Mouse (Mus musculus): ENCODE measurements around the gene Camk2b. TPM values are rescaled to one million over a fixed set of nuclear protein-coding genes. Genes with fewer than 3 reads are reported as not detected.

The Camk2b gene
- polyA plus RNA-seq, 1 experiment from 2014 or later = 2.0 TPM

- H3K36me3 ChIP-seq (replicated peaks; ENCODE audit: insufficient read depth, low read length) = no peaks in the 10 kb centered on the region
- H3K27ac ChIP-seq (ENCODE audit: low read depth) = no peak overlapping the region
- H3K9me3 ChIP-seq (ENCODE audit: low read length) = no peaks in the 10 kb centered on the region
- no peak overlapping the region for H3K4me3 ChIP-seq (ENCODE audit: low read depth, low read length)
- H3K4me1 ChIP-seq (ENCODE audit: insufficient read depth) = no peaks in the 10 kb centered on the region
- 87% methylated on average over 10 of the region's 10 CpGs for WGBS (ENCODE audit: insufficient replicate concordance)
- H3K9ac ChIP-seq (replicated peaks) = no peak overlapping the region
- no peak for ATAC-seq
- H3K27me3 ChIP-seq (ENCODE audit: insufficient read depth, low read length) = peaks cover 15% of the 10 kb centered on the region
- DNase-seq = no peak
- TF ChIP-seq EP300 (IDR thresholded peaks at IDR 0.05; ENCODE audit: low read depth) = no peak
- no peak for TF ChIP-seq CTCF (IDR thresholded peaks at IDR 0.05; ENCODE audit: low read depth)
- H3K4me2 ChIP-seq (ENCODE audit: low read depth, low read length) = no peak overlapping the region
Measured at GRCm38 (mm10) chr11:6059162-6059561, 7.0 kb downstream of the Camk2b start.

GRCm38 (mm10) chr11:6053386-6053785, 12.8 kb downstream of the Camk2b start:
- Histone ChIP-seq H3K4me2 (ENCODE audit: low read depth, low read length) (no peak overlapping the region), H3K9ac (replicated peaks) (no peak overlapping the region), H3K9me3 (ENCODE audit: low read length) (no peaks in the 10 kb centered on the region), H3K27ac (ENCODE audit: low read depth) (no peak overlapping the region), H3K36me3 (replicated peaks; ENCODE audit: insufficient read depth, low read length) (no peaks in the 10 kb centered on the region), H3K4me3 (ENCODE audit: low read depth, low read length) (no peak overlapping the region), H3K27me3 (ENCODE audit: insufficient read depth, low read length) (no peaks in the 10 kb centered on the region), H3K4me1 (ENCODE audit: insufficient read depth) (no peaks in the 10 kb centered on the region)
- no peak for DNase-seq
- ATAC-seq = no peak
- no peak for TF ChIP-seq EP300 (IDR thresholded peaks at IDR 0.05; ENCODE audit: low read depth)
- TF ChIP-seq CTCF (IDR thresholded peaks at IDR 0.05; ENCODE audit: low read depth) = no peak
- 79% methylated on average over 8 of the region's 8 CpGs for WGBS (ENCODE audit: insufficient replicate concordance)

DNA sequence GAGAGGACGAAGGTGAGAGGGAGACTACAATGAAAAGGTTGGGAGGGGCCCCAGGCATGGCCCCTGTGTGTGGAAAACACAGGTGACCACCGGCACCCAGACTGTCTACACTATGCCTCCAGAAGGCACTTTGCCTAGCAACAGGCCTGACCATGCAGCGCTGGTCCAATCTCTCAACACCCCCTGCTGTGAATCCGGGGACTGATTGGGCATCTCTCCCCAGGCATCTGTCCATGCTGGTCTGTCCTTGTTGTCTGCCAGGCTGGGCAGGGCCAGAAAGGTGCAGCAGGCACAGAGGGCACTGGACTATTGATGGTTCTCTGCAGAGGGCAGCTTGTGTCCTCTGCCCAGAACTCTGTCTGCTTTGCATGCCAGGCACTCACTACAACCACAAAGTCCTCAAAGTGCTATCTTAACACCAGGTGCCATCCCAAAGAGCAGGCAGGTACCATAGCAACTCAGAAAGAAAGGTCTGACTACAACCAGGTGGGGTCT, 16.0 kb downstream of the Camk2b start:
- Histone ChIP-seq H3K9ac (replicated peaks) (no peak overlapping the region), H3K36me3 (replicated peaks; ENCODE audit: insufficient read depth, low read length) (no peaks in the 10 kb centered on the region), H3K27me3 (ENCODE audit: insufficient read depth, low read length) (no peaks in the 10 kb centered on the region), H3K9me3 (ENCODE audit: low read length) (no peaks in the 10 kb centered on the region), H3K4me1 (ENCODE audit: insufficient read depth) (no peaks in the 10 kb centered on the region), H3K4me3 (ENCODE audit: low read depth, low read length) (no peak overlapping the region), H3K4me2 (ENCODE audit: low read depth, low read length) (no peak overlapping the region), H3K27ac (ENCODE audit: low read depth) (no peak overlapping the region)
- no peak for TF ChIP-seq CTCF (IDR thresholded peaks at IDR 0.05; ENCODE audit: low read depth)
- TF ChIP-seq EP300 (IDR thresholded peaks at IDR 0.05; ENCODE audit: low read depth) = no peak
- WGBS (ENCODE audit: insufficient replicate concordance) = 79% methylated on average over 4 of the region's 4 CpGs
- DNase-seq (no peak), ATAC-seq (no peak)

GRCm38 (mm10) chr11:6048208-6048607, 18.0 kb downstream of the Camk2b start:
- Histone ChIP-seq H3K4me3 (ENCODE audit: low read depth, low read length) (no peak overlapping the region), H3K4me1 (ENCODE audit: insufficient read depth) (0 out of 2 replicates have a peak, but pooled peaks cover 2% of the 10 kb centered on the region), H3K27me3 (ENCODE audit: insufficient read depth, low read length) (no peaks in the 10 kb centered on the region), H3K4me2 (ENCODE audit: low read depth, low read length) (no peak overlapping the region), H3K36me3 (replicated peaks; ENCODE audit: insufficient read depth, low read length) (no peaks in the 10 kb centered on the region), H3K9ac (replicated peaks) (no peak overlapping the region), H3K9me3 (ENCODE audit: low read length) (no peaks in the 10 kb centered on the region), H3K27ac (ENCODE audit: low read depth) (no peak overlapping the region)
- no peak for TF ChIP-seq CTCF (IDR thresholded peaks at IDR 0.05; ENCODE audit: low read depth)
- TF ChIP-seq EP300 (IDR thresholded peaks at IDR 0.05; ENCODE audit: low read depth) = no peak
- no peak for DNase-seq
- ATAC-seq = no peak
- 49% methylated on average over 9 of the region's 9 CpGs for WGBS (ENCODE audit: insufficient replicate concordance)

GRCm38 (mm10) chr11:6038929-6039328, 27.2 kb downstream of the Camk2b start:
- no peaks in the 10 kb centered on the region for H3K36me3 ChIP-seq (replicated peaks; ENCODE audit: insufficient read depth, low read length)
- H3K4me3 ChIP-seq (ENCODE audit: low read depth, low read length) = no peak overlapping the region
- H3K4me1 ChIP-seq (ENCODE audit: insufficient read depth) = no peaks in the 10 kb centered on the region; the same call in 1 of the 2 replicates
- no peaks in the 10 kb centered on the region for H3K27me3 ChIP-seq (ENCODE audit: insufficient read depth, low read length)
- H3K27ac ChIP-seq (ENCODE audit: low read depth) = no peak overlapping the region
- 70% methylated on average over 7 of the region's 7 CpGs for WGBS (ENCODE audit: insufficient replicate concordance)
- no peak overlapping the region for H3K9ac ChIP-seq (replicated peaks)
- DNase-seq (no peak), ATAC-seq (no peak)
- no peak overlapping the region for H3K4me2 ChIP-seq (ENCODE audit: low read depth, low read length)
- peaks cover 7% of the 10 kb centered on the region; the same call in 1 of the 2 replicates for H3K9me3 ChIP-seq (ENCODE audit: low read length)
- TF ChIP-seq CTCF (IDR thresholded peaks at IDR 0.05; ENCODE audit: low read depth) (no peak), EP300 (IDR thresholded peaks at IDR 0.05; ENCODE audit: low read depth) (no peak)

DNA sequence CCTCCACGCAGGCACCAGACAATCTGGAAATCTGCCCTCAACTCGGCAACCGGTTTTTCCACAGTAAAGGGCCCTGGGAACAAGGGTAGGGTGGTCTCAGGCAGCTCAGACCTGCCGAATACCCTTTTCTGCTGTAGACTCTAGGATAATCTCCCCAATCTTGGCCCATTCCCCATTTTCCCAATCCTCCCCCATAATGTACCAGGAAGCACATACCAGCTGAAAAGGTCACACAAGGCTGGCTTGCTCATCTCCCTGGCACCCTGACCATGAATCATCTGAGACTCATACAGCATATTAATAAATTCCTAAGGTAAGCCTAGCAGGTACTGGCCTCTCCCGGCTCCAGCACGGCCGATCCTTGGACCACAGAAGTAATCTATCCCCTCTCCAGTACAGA, 28.5 kb downstream of the Camk2b start:
- 88% methylated on average over 7 of the region's 7 CpGs for whole genome bisulfite sequencing (ENCODE audit: insufficient replicate concordance)
- Histone ChIP-seq H3K4me3 (ENCODE audit: low read depth, low read length) (no peak overlapping the region), H3K36me3 (replicated peaks; ENCODE audit: insufficient read depth, low read length) (no peaks in the 10 kb centered on the region), H3K27me3 (ENCODE audit: insufficient read depth, low read length) (no peaks in the 10 kb centered on the region), H3K4me2 (ENCODE audit: low read depth, low read length) (no peak overlapping the region), H3K4me1 (ENCODE audit: insufficient read depth) (peaks cover 4% of the 10 kb centered on the region; the same call in 1 of the 2 replicates), H3K9ac (replicated peaks) (no peak overlapping the region), H3K9me3 (ENCODE audit: low read length) (peaks cover 7% of the 10 kb centered on the region; the same call in 1 of the 2 replicates), H3K27ac (ENCODE audit: low read depth) (no peak overlapping the region)
- ATAC-seq = no peak
- DNase-seq = no peak
- no peak for TF ChIP-seq CTCF (IDR thresholded peaks at IDR 0.05; ENCODE audit: low read depth)
- TF ChIP-seq EP300 (IDR thresholded peaks at IDR 0.05; ENCODE audit: low read depth) = no peak
